Mouse (Mus musculus): ENCODE data around the gene Polr1e.
"Not testable (repeated sequence)": the region's sequence is repeated elsewhere in the genome, so short reads cannot be mapped to it uniquely, and the experiment has no call there.

Gene Polr1e

DNA sequence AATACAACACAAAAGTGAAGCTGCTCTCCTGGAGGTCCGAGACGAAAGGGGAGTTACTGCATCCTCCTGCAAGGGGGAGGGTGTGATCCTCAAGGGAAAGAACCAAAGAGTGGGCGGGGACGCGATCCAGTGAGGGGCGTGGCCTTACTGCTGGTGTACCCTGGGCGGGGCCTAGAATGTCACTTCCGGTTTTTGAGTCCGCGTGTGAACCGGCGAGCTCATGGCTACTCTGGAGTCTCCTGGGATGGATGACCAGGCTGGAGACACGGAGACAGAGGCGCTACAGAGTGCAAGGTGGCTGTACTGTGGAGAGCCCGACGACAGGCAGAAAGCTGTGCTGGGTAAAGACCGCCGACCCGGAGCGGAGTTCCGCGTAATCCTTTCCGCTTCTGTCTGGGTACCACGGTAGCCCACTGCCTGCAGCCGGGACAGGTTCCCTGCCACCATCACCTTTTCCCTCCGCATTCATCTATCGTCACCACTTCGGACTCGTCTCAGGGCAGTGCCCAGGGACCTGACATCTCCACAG is at the start of gene Polr1e:
TSS of gene Polr1e (plus strand) at position 132 of the 529 bp plus-strand sequence.
- peak; percentile 88 to 96 for DNase-seq (ENCODE audit: low spot score in 2 of 2)

- no peak for DNase-seq (ENCODE audit: low spot score in 2 of 2)
Measured at GRCm38 (mm10) chr4:44970056-44970455, 48.3 kb upstream of the Polr1e start.

- DNase-seq (ENCODE audit: low spot score in 2 of 2) = no peak
Measured at GRCm38 (mm10) chr4:44970612-44971110, 47.7 kb upstream of the Polr1e start.

GRCm38 (mm10) chr4:44973450-44973849 is 44.9 kb upstream of the Polr1e start:
- peak; percentile 81 to 88 for DNase-seq (ENCODE audit: low spot score in 2 of 2)

DNA sequence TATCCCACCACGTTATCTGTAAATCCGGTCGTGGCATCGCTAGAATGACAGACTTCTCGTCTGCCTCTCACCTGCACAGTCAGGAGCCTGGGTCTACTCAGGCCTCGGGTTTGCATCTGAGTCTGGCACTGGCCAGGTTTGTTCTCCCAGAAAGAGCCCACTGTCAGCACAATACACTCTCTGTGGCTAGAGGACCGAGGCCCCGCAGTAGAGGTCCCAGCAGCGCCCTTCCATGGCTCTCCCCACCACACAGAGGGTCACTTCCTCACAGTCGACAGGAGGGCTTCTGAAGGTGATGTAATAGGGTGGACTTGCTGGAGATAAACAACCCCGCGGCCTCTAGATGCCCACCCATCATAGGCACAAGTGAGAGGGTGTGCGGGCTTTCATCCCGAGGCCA is 44.5 kb upstream of the Polr1e start:
- no peak for DNase-seq (ENCODE audit: low spot score in 2 of 2)

GRCm38 (mm10) chr4:44974331-44974730 is 44.1 kb upstream of the Polr1e start:
- no peak for DNase-seq (ENCODE audit: low spot score in 2 of 2)

DNA sequence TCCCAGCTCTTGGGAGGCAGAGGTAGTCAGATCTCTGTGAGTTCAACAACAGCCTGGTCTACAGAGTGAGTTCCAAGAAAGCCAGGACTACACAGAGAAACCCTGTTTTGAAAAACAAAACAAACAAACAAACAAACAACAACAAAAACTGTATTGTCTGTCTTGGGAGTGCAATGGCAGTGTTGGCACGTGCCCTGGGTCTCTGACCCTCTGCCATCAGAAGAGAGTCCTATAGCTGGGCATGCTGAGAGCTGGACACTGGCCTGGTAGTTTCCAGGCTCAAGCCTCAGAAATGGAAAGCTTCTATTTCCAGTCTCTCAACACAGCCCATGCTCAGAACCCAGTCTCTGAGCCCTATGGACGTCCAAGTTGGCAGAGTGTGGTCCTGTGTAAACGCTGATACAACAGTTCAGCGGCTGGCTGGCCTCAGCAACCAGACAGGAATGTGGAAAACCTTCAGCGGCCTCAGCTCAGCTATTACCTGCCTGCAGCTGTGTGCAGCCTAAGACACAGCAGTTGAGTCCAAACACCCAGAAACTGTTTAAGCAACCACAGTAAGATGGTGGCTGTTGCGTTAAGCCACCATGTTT is 42.3 kb upstream of the Polr1e start:
- no peak for DNase-seq (ENCODE audit: low spot score in 2 of 2)

DNA sequence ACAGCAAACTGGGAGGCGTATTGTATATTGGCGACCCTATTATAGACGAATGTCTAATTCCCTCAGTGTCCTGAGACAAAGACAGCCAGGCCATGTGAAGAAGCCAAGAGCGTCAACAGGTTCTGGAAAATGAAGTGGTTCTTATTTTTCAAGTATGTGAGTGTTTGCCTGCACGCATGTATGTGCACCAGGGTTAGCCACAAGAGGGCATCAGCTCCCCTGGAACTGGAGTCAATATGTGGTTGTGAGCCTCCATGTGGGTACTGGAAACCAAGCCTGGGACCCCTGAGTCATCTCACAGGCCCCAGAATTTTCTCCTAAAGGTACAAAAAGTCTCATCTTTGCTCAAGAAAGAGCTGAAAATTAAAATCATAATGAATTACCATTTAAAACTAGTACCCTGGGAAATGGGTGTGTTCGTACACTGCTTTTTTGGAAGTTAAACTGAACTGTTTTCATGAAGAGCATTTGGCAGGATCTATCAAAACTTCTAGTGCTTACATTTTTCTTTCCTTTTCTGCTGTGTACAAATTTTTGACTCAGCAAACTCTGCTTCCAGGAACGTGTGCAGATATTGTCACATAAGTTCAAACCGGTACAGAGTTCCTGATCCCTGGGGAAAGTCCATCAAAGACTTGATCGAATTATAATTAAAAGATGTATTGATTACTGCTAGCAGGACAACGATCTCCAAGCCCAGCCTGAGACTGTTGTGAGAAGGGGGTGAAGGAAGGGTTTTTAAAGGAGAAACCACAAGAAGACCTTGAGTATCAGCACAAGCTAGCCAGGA is 41.3 kb upstream of the Polr1e start:
- DNase-seq (ENCODE audit: low spot score in 2 of 2) = no peak

- DNase-seq (ENCODE audit: low spot score in 2 of 2) = no peak
Measured at GRCm38 (mm10) chr4:44978175-44978574, 40.2 kb upstream of the Polr1e start.

GRCm38 (mm10) chr4:44979794-44980338 is 38.5 kb upstream of the Polr1e start:
- no peak for DNase-seq (ENCODE audit: low spot score in 2 of 2)

DNA sequence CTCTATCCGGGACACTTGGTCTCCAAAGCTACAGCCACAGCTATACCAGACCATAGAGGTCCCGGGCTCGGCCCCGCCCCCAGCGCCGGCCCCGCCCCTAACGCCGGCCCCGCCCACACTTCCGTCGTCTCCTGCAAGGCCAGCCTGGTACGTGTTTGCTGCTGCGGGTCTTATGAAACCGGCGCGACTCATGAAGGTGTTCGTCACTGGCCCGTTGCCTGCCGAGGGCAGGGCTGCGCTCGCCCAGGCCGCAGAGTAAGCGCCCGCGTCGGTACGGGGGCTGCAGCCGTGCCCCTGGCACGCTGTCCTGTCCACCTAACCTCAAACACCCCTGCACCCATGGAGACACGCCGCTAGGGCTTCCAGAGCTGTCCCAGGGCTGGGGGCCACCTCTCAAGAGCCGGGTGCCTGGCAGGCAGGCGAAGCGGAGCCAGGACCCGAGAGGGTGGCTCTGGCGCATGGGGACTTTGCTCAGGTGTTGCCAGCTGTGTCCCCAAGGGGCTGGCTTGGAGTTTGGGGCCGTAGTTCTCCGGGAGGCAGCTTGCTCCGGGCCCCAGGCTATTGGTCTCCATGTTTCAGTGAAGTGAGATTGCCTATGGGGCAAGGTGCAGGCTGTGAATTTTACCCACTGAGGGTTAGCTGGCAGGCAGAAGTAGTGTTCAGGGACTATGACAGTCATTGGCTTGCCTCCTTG is 37.0 kb upstream of the Polr1e start, which contains the start of gene Grhpr:
TSS of gene Grhpr (plus strand) at position 116 of the 694 bp plus-strand sequence.
- DNase-seq (ENCODE audit: low spot score in 2 of 2) = peak; percentile 80

DNA sequence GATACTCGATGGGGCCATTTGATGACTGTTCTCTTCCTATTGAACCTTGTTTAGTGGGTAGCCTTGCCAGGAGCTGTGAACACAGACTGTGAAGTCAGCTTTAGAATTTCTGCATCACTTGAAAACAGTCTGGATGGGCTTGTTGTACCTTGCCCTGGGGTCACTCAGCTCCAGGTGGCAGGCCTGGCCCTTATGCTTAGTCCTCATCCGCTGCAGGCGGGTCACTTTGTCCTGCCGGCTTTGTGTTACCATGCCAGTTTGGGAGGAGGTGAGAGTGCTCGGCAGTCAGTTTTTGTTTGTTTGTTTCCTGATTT is 36.5 kb upstream of the Polr1e start:
- no peak for DNase-seq (ENCODE audit: low spot score in 2 of 2)

GRCm38 (mm10) chr4:44982440-44983130 is 35.8 kb upstream of the Polr1e start:
- no peak for DNase-seq (ENCODE audit: low spot score in 2 of 2)

GRCm38 (mm10) chr4:44983131-44983740 is 35.1 kb upstream of the Polr1e start:
- DNase-seq (ENCODE audit: low spot score in 2 of 2) = no peak

DNA sequence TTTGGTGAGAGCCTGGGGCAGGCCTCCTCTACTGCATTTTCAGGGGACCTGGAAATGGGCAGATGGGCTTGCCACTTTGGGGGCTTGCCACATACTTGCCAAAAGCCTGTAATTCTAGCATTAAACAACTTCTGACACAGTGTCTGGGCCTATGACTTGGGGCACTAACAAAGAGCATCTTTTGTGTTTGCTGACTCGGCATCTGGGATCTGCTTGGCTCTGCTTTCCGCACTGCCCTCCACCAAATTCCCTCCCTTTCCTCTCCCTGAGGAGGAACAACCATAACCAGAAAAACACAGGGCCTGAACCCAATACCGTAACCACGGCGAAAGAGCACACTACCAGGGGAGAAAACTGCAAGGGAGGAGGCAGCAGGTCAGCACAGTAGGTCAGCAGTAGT is 27.8 kb upstream of the Polr1e start:
- no peak for DNase-seq (ENCODE audit: low spot score in 2 of 2)

- not testable (repeated sequence) for DNase-seq (ENCODE audit: low spot score in 2 of 2)
Measured at GRCm38 (mm10) chr4:44992330-44992729, 26.1 kb upstream of the Polr1e start.

DNA sequence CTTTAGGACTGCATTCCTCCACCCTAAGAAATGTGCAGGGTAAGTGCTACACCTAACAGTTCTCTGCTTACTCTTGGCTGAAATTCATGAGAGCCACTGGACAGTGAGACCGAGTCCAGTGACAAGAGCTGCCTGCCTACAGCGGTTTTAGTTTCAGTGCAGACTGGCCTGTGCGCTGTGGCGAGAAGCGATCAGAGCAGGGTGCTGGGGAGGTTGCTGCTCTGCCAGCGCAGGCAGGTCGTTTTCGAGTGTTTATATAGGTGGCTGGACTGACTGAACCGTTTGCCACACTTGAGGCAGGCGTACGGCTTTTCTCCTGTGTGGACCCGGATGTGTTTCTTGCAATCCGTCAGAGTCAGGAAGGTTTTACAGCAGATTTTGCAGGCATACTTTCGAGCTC is 25.2 kb upstream of the Polr1e start:
- not testable (repeated sequence) for DNase-seq (ENCODE audit: low spot score in 2 of 2)

- DNase-seq (ENCODE audit: low spot score in 2 of 2) = no peak
Measured at GRCm38 (mm10) chr4:44993847-44994246, 24.5 kb upstream of the Polr1e start.

DNA sequence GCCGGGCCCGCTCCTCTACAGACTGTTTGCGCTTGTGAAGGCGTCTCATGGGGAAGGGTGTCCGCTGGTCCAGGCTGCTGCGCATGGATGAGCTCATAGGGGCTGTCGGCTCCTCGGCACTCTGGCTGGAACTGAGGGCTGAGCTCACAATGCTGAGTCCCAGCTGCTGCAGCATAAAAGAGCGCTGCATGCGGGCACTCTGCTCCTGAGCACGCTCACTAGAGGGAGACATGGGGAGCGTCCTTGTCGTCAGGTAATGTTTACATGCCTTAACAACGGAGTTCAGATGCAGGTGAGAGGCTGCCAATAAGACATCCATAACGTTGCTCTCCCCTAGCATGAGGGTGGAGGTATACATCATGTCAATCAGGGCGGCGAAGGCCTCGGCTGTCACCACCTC is 23.6 kb upstream of the Polr1e start:
- DNase-seq (ENCODE audit: low spot score in 2 of 2) = no peak

- DNase-seq (ENCODE audit: low spot score in 2 of 2) = no peak
Measured at GRCm38 (mm10) chr4:44998071-44998470, 20.3 kb upstream of the Polr1e start.

- no peak for DNase-seq (ENCODE audit: low spot score in 2 of 2)
Measured at GRCm38 (mm10) chr4:45000001-45000400, 18.4 kb upstream of the Polr1e start.

Measured in urinary bladder, postnatal 4 days (tissue).